Mouse (Mus musculus): ENCODE results near the gene Tecpr2. TPM values are rescaled to one million over a fixed set of nuclear protein-coding genes. Genes with fewer than 3 reads are reported as not detected.

Gene Tecpr2
- total and polyA plus RNA-seq, 3 experiments, result 2.8 to 7.5 (median 3.1) TPM

DNA sequence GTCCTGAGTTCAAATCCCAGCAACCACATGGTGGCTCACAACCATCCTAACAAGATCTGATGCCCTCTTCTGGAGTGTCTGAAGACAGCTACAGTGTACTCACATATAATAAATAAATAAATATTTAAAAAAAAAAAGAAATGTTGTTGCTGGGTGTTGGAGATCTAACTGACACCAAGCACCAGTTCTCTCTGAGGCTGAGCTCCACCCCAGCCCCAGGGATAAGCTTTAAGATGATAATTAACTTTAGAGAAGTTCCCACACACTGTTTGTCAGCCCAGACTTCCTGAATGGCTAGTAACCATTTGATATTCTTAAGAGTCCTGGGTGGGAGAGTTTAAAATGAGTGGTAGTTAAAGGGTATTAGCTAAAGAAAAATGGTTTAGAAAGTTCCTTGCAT lies 28.8 kb upstream of the Tecpr2 start:
- Histone ChIP-seq H3K36me3 (replicated peaks in 1 of 2; ENCODE audit: control insufficient read depth in 1 of 2, insufficient read depth in 1 of 2, low read length in 1 of 2) (peaks cover 35 to 56% of the 10 kb centered on the region in 2 experiments), H3K27me3 (replicated peaks) (no peaks in the 10 kb centered on the region), H3K4me2 (ENCODE audit: insufficient read depth, low read depth, poor library complexity, severe bottlenecking) (no peak overlapping the region), H3K9ac (ENCODE audit: insufficient read depth, low read depth) (no peak overlapping the region), H3K4me1 (ENCODE audit: control insufficient read depth in 1 of 2, insufficient read depth in 2 of 2) (peaks cover 12 to 28% of the 10 kb centered on the region in 2 experiments; a peak in 3 of 4 replicates), H3K79me2 (replicated peaks; ENCODE audit: control insufficient read depth, extremely low read depth, insufficient read depth, poor library complexity, severe bottlenecking) (peaks cover 19% of the 10 kb centered on the region), H3K27ac (ENCODE audit: insufficient read depth, low read depth) (no peak overlapping the region), H3K4me3 (replicated peaks in 1 of 3; ENCODE audit: low read depth in 2 of 3, low read length in 2 of 3, poor library complexity in 1 of 3) (no peak overlapping the region), H3K9me3 (replicated peaks; ENCODE audit: low read length) (peaks cover 3% of the 10 kb centered on the region)
- dilution Hi-C loops (cut with MboI; ENCODE audit: extremely low pct_ligation_motif_present, extremely low pct_unique_long_range_greater_than_20kb, low sequenced_read_pairs), result no loop called here
- no peak for DNase-seq (ENCODE audit: extremely low read depth)
- TF ChIP-seq POLR2AphosphoS2 (IDR thresholded peaks at IDR 0.05; ENCODE audit: low read depth, low read length) (no peak), ETS1 (conservative IDR thresholded peaks at IDR 0.05; ENCODE audit: low read depth, low read length) (no peak), HCFC1 (IDR thresholded peaks at IDR 0.05; ENCODE audit: low read depth, low read length) (no peak), TCF12 (IDR thresholded peaks at IDR 0.05; ENCODE audit: low read depth, low read length) (no peak), MXI1 (IDR thresholded peaks at IDR 0.05; ENCODE audit: low read depth, low read length) (no peak), MYC (IDR thresholded peaks at IDR 0.05; ENCODE audit: low read depth, low read length) (no peak), ZMIZ1 (IDR thresholded peaks at IDR 0.05; ENCODE audit: low read depth, low read length) (no peak), CTCF (conservative IDR thresholded peaks at IDR 0.05 in 1 of 2, IDR thresholded peaks at IDR 0.05 in 1 of 2; ENCODE audit: low read depth in 2 of 2, low read length in 2 of 2) (no peak), UBTF (IDR thresholded peaks at IDR 0.05; ENCODE audit: low read depth, low read length) (no peak), PAX5 (IDR thresholded peaks at IDR 0.05; ENCODE audit: low read length) (no peak)
- in situ Hi-C loops (cut with MboI; ENCODE audit: low pct_ligation_motif_present, low pct_unique_long_range_greater_than_20kb, low sequenced_read_pairs), result no loop called here

DNA sequence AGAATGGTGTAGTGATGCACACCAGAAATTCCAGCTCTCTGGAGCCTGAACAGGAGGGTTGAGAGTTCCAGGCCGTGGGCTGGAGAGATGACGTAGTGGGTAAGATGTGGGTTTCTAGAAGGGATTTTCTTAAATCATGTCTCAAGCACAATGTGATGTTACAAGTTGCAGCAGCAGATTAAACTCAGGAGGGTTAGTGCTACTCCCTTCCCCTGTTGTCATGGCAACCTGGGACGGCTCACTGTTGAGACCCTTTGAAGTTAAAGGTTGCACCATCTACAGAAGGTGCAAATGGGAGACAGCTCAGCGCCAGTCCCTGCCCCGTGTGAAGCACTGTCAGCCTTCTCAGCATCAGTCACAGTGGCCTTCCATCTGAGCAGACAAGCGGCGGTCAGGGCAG lies 27.8 kb upstream of the Tecpr2 start:
- DNase-seq (ENCODE audit: extremely low read depth), result no peak

DNA sequence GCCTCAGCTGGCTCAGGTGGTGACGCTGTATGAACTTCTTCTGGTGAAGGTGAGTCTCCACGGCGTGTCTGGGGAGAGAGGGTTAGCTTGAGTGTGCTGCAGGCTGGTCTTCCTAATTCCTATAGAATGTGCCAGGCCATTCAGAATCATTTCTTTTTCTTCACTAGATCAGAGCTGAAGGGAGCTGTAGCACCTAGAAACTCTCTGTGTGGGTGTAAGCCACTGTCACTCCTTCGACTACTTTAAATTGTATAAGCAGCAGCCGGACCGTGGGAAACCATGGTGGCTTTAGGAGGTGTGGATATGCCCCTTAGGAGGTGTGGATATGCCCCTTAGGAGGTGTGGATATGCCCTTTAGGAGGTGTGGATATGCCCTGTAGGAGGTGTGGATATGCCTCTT lies 25.1 kb upstream of the Tecpr2 start:
- Histone ChIP-seq H3K27me3 (replicated peaks) (no peaks in the 10 kb centered on the region), H3K4me3 (replicated peaks in 1 of 3; ENCODE audit: low read depth in 2 of 3, low read length in 2 of 3, poor library complexity in 1 of 3) (no peak overlapping the region), H3K36me3 (replicated peaks in 1 of 2; ENCODE audit: control insufficient read depth in 1 of 2, insufficient read depth in 1 of 2, low read length in 1 of 2) (peaks cover 67 to 89% of the 10 kb centered on the region in 2 experiments), H3K9me3 (replicated peaks; ENCODE audit: low read length) (peaks cover 3% of the 10 kb centered on the region), H3K27ac (ENCODE audit: insufficient read depth, low read depth) (no peak overlapping the region), H3K79me2 (replicated peaks; ENCODE audit: control insufficient read depth, extremely low read depth, insufficient read depth, poor library complexity, severe bottlenecking) (no peaks in the 10 kb centered on the region), H3K9ac (ENCODE audit: insufficient read depth, low read depth) (no peak overlapping the region), H3K4me1 (ENCODE audit: control insufficient read depth in 1 of 2, insufficient read depth in 2 of 2) (peaks cover 7 to 9% of the 10 kb centered on the region in 2 experiments; a peak in 3 of 4 replicates), H3K4me2 (ENCODE audit: insufficient read depth, low read depth, poor library complexity, severe bottlenecking) (no peak overlapping the region)
- dilution Hi-C loops (cut with MboI; ENCODE audit: extremely low pct_ligation_motif_present, extremely low pct_unique_long_range_greater_than_20kb, low sequenced_read_pairs), result no loop called here
- TF ChIP-seq NELFE (IDR thresholded peaks at IDR 0.05; ENCODE audit: low read depth, low read length) (no peak), USF1 (IDR thresholded peaks at IDR 0.05; ENCODE audit: low read depth, low read length) (no peak), KAT2A (IDR thresholded peaks at IDR 0.05; ENCODE audit: insufficient replicate concordance, low read length) (no peak), TCF12 (IDR thresholded peaks at IDR 0.05; ENCODE audit: low read depth, low read length) (no peak), GABPA (IDR thresholded peaks at IDR 0.05; ENCODE audit: insufficient replicate concordance, low read depth, low read length) (no peak)
- in situ Hi-C loops (cut with MboI; ENCODE audit: low pct_ligation_motif_present, low pct_unique_long_range_greater_than_20kb, low sequenced_read_pairs), result no loop called here
- no peak for DNase-seq (ENCODE audit: extremely low read depth)

More for the DNA sequence above, 27.8 kb upstream of the Tecpr2 start:
- no peak for TF ChIP-seq BHLHE40 (IDR thresholded peaks at IDR 0.05; ENCODE audit: low read depth, low read length)
- no peak for TF ChIP-seq ETS1 (conservative IDR thresholded peaks at IDR 0.05; ENCODE audit: low read depth, low read length)
- no peak for TF ChIP-seq NELFE (IDR thresholded peaks at IDR 0.05; ENCODE audit: low read depth, low read length)
- TF ChIP-seq TCF12 (IDR thresholded peaks at IDR 0.05; ENCODE audit: low read depth, low read length), result no peak
- no peak for TF ChIP-seq IRF4 (IDR thresholded peaks at IDR 0.05; ENCODE audit: low read depth, low read length)
- no peak for TF ChIP-seq RCOR1 (conservative IDR thresholded peaks at IDR 0.05; ENCODE audit: low read depth, low read length)
- TF ChIP-seq ZMIZ1 (IDR thresholded peaks at IDR 0.05; ENCODE audit: low read depth, low read length), result no peak
- TF ChIP-seq UBTF (IDR thresholded peaks at IDR 0.05; ENCODE audit: low read depth, low read length), result no peak
- no peak for TF ChIP-seq MYC (IDR thresholded peaks at IDR 0.05; ENCODE audit: low read depth, low read length)
- peaks cover 3% of the 10 kb centered on the region for H3K9me3 ChIP-seq (replicated peaks; ENCODE audit: low read length)
- H3K4me3 ChIP-seq (replicated peaks in 1 of 3; ENCODE audit: low read depth in 2 of 3, low read length in 2 of 3, poor library complexity in 1 of 3), result no peak overlapping the region
- dilution Hi-C loops (cut with MboI; ENCODE audit: extremely low pct_ligation_motif_present, extremely low pct_unique_long_range_greater_than_20kb, low sequenced_read_pairs), result no loop called here
- in situ Hi-C loops (cut with MboI; ENCODE audit: low pct_ligation_motif_present, low pct_unique_long_range_greater_than_20kb, low sequenced_read_pairs), result no loop called here
- H3K4me2 ChIP-seq (ENCODE audit: insufficient read depth, low read depth, poor library complexity, severe bottlenecking), result no peak overlapping the region
- H3K79me2 ChIP-seq (replicated peaks; ENCODE audit: control insufficient read depth, extremely low read depth, insufficient read depth, poor library complexity, severe bottlenecking), result peaks cover 13% of the 10 kb centered on the region
- peaks cover 11 to 26% of the 10 kb centered on the region in 2 experiments; a peak in 3 of 4 replicates for H3K4me1 ChIP-seq (ENCODE audit: control insufficient read depth in 1 of 2, insufficient read depth in 2 of 2)
- H3K27me3 ChIP-seq (replicated peaks), result no peaks in the 10 kb centered on the region
- peaks cover 43 to 65% of the 10 kb centered on the region in 2 experiments for H3K36me3 ChIP-seq (replicated peaks in 1 of 2; ENCODE audit: control insufficient read depth in 1 of 2, insufficient read depth in 1 of 2, low read length in 1 of 2)
- no peak overlapping the region for H3K27ac ChIP-seq (ENCODE audit: insufficient read depth, low read depth)
- no peak overlapping the region for H3K9ac ChIP-seq (ENCODE audit: insufficient read depth, low read depth)

All from CH12.LX (cell line).